Mouse (Mus musculus): Measurements from ENCODE around the gene Clk2. TPM values are rescaled to one million over a fixed set of nuclear protein-coding genes. Genes with fewer than 3 reads are reported as not detected.

The Clk2 gene
- total and polyA plus RNA-seq, 2 experiments = 7.4 to 23.9 TPM

DNA sequence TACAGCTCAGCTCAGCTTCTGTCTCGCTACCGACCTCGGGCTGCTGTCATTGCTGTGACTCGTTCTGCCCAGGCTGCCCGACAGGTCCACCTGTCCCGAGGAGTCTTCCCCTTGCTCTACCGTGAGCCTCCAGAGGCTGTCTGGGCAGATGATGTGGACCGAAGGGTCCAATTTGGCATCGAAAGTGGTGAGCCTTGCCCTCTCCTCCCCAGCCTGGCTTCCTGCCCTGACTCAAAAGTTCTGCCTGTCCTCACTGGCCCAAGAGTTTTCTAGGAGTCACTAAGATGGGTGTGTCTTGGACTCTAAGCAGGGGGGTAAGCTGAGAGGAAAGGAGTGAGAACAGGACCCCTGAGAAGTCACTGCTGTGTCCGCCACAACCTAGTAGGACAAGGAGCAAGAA lies 19.8 kb upstream of the Clk2 start:
- H3K9ac ChIP-seq (ENCODE audit: low read depth, low read length) = no peak overlapping the region
- H3K4me1 ChIP-seq (ENCODE audit: control insufficient read depth, insufficient read depth, low read length) = peaks cover 8% of the 10 kb centered on the region
- no peak overlapping the region for H3K4me3 ChIP-seq (ENCODE audit: insufficient read depth, low read depth, low read length)
- DNase-seq (ENCODE audit: extremely low read depth, low read depth, low spot score) = no peak
- no peak overlapping the region for H3K27ac ChIP-seq (replicated peaks; ENCODE audit: insufficient read depth, low read depth, low read length)
- 76% methylated on average over 10 of the region's 10 CpGs for WGBS
- no peaks in the 10 kb centered on the region for H3K27me3 ChIP-seq (ENCODE audit: control insufficient read depth, insufficient read depth, low read length)
- no peaks in the 10 kb centered on the region for H3K79me2 ChIP-seq (ENCODE audit: control insufficient read depth, insufficient read depth, low read length)
- H3K36me3 ChIP-seq (ENCODE audit: control insufficient read depth, insufficient read depth, low read length) = peaks cover 32% of the 10 kb centered on the region
- TF ChIP-seq CTCF (IDR thresholded peaks at IDR 0.05; ENCODE audit: low read depth, low read length) (no peak), POLR2A (IDR thresholded peaks at IDR 0.05; ENCODE audit: extremely low read depth, insufficient read depth, low read length) (no peak)

DNA sequence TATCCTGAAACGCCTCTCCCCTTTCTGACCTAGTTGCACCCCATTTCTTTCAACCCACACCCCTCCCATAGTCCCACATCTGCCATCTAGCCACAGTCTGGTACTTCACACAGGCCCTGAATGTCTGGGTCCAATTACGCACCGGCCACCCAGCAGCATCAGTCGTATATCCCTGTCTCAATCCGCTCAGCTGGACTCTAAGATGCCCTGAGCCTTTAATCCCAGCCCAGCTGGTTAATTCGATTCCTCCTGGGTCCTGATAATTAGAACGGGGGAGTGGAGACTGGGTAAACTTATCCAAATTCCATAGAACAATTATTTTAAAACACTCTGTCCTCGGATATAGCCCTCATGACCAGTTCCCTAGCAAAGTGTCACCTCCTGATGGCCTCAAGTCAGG lies 19.0 kb upstream of the Clk2 start:
- TF ChIP-seq POLR2A (IDR thresholded peaks at IDR 0.05; ENCODE audit: extremely low read depth, insufficient read depth, low read length) (no peak), CTCF (IDR thresholded peaks at IDR 0.05; ENCODE audit: low read depth, low read length) (no peak)
- peaks cover 8% of the 10 kb centered on the region for H3K4me1 ChIP-seq (ENCODE audit: control insufficient read depth, insufficient read depth, low read length)
- H3K9ac ChIP-seq (ENCODE audit: low read depth, low read length) = no peak overlapping the region
- H3K27me3 ChIP-seq (ENCODE audit: control insufficient read depth, insufficient read depth, low read length) = no peaks in the 10 kb centered on the region
- WGBS = 82% methylated on average over 8 of the region's 8 CpGs
- H3K79me2 ChIP-seq (ENCODE audit: control insufficient read depth, insufficient read depth, low read length) = no peaks in the 10 kb centered on the region
- no peak overlapping the region for H3K27ac ChIP-seq (replicated peaks; ENCODE audit: insufficient read depth, low read depth, low read length)
- DNase-seq (ENCODE audit: extremely low read depth, low read depth, low spot score) = no peak
- H3K36me3 ChIP-seq (ENCODE audit: control insufficient read depth, insufficient read depth, low read length) = peaks cover 29% of the 10 kb centered on the region
- no peak overlapping the region for H3K4me3 ChIP-seq (ENCODE audit: insufficient read depth, low read depth, low read length)

DNA sequence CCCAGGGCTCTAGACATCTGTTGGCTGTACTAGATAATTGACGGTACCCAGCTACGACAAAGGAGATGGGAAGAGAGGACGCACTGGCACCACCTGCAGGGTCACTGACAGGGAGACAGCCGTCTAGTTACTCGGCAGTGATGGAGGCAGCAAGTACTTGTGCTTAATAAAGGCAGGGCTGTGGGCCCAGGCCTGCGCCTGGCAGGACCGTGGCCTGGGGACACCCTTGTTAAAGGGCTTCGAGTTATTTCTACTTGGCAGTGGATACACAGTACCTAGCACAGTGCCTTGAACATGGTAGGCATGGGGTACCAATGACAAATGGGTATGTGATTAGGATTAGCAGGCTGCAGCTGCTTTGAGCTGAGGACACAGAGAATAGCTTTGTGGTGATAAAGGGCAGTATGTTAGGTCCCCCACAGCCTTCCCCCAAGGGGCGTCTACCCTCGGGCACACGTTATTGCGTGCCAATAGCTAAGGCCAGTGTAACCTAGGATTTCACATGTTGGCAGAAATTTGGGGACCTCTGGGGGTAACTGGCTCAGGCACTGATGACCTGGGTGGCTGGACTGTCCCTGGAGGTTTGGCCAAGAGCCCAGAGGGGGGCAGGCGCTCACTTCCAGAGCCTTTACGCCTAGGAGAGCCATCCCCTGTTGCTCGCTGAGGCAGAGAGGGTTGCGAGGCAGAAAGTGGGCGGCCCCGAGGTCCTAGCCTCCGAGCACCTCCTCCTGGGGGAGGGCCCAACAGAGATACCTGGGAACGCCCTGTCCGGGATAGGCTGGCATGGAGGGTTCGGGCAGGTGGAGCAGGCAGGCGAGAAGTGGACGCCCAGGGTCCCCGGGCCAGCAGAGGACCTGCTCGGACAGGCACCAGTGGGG lies 17.3 kb upstream of the Clk2 start:
- Histone ChIP-seq H3K36me3 (ENCODE audit: control insufficient read depth, insufficient read depth, low read length) (peaks cover 26% of the 10 kb centered on the region), H3K27me3 (ENCODE audit: control insufficient read depth, insufficient read depth, low read length) (no peaks in the 10 kb centered on the region), H3K4me1 (ENCODE audit: control insufficient read depth, insufficient read depth, low read length) (0 out of 2 replicates have a peak, but pooled peaks cover 1% of the 10 kb centered on the region), H3K9ac (ENCODE audit: low read depth, low read length) (no peak overlapping the region; the same call in 1 of the 2 replicates), H3K4me3 (ENCODE audit: insufficient read depth, low read depth, low read length) (no peak overlapping the region), H3K79me2 (ENCODE audit: control insufficient read depth, insufficient read depth, low read length) (no peaks in the 10 kb centered on the region), H3K27ac (replicated peaks; ENCODE audit: insufficient read depth, low read depth, low read length) (peak overlapping the region; percentile 9; the same call in 1 of the 2 replicates)
- WGBS = 11% methylated on average over 26 of the region's 26 CpGs
- TF ChIP-seq POLR2A (IDR thresholded peaks at IDR 0.05; ENCODE audit: extremely low read depth, insufficient read depth, low read length) = no peak
- peak; percentile 41 for TF ChIP-seq CTCF (IDR thresholded peaks at IDR 0.05; ENCODE audit: low read depth, low read length)
- peak; percentile 72 for DNase-seq (ENCODE audit: extremely low read depth, low read depth, low spot score)

DNA sequence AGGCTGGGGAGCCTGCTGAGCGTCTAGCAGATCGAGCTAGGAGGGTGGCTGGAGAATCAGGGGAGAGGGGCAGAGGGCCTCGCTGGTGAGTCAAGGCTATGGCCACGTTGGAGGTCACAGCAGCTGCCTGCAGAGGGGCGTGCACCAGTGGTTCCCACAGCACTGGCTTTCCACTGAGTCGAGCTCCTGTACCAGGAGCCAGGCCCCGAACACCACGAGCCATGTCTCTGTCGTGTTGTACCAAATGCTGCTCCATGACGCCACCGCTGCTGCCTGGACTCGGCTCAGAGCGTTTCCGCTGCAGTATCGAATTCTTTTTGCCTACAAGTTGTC lies 16.6 kb upstream of the Clk2 start:
- no peak for DNase-seq (ENCODE audit: extremely low read depth, low read depth, low spot score)
- Histone ChIP-seq H3K27me3 (ENCODE audit: control insufficient read depth, insufficient read depth, low read length) (no peaks in the 10 kb centered on the region), H3K9ac (ENCODE audit: low read depth, low read length) (peak overlapping the region; percentile 13; the same call in 1 of the 2 replicates), H3K27ac (replicated peaks; ENCODE audit: insufficient read depth, low read depth, low read length) (peak overlapping the region; percentile 9; the same call in 1 of the 2 replicates), H3K36me3 (ENCODE audit: control insufficient read depth, insufficient read depth, low read length) (peaks cover 24% of the 10 kb centered on the region), H3K4me1 (ENCODE audit: control insufficient read depth, insufficient read depth, low read length) (no peaks in the 10 kb centered on the region), H3K79me2 (ENCODE audit: control insufficient read depth, insufficient read depth, low read length) (no peaks in the 10 kb centered on the region), H3K4me3 (ENCODE audit: insufficient read depth, low read depth, low read length) (no peak overlapping the region)
- 1% methylated on average over 15 of the region's 15 CpGs for WGBS
- no peak for TF ChIP-seq CTCF (IDR thresholded peaks at IDR 0.05; ENCODE audit: low read depth, low read length)
- TF ChIP-seq POLR2A (IDR thresholded peaks at IDR 0.05; ENCODE audit: extremely low read depth, insufficient read depth, low read length) = peak; percentile 26; the same call in 1 of the 2 replicates

DNA sequence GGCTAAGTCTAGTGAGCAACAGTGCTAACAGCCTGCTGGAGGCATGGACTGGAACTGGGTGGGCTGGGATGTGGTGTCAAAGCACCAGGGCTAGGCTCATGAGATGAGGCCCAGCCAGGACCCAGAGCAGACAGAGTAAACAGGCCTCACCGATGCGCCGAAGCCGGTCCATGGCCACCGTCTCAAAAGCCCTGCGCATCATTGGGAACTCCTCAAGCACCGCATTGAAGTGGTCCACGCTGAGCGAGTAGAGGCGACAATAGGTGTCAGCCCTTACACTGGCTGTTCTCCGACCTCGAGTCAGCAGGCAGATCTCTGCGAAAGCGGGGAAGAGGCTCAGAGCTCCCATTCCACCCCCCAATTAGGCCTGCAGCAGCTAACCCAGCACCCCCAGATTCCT lies 16.0 kb upstream of the Clk2 start:
- Histone ChIP-seq H3K9ac (ENCODE audit: low read depth, low read length) (no peak overlapping the region), H3K79me2 (ENCODE audit: control insufficient read depth, insufficient read depth, low read length) (no peaks in the 10 kb centered on the region), H3K4me1 (ENCODE audit: control insufficient read depth, insufficient read depth, low read length) (no peaks in the 10 kb centered on the region), H3K4me3 (ENCODE audit: insufficient read depth, low read depth, low read length) (no peak overlapping the region), H3K36me3 (ENCODE audit: control insufficient read depth, insufficient read depth, low read length) (peaks cover 19% of the 10 kb centered on the region), H3K27me3 (ENCODE audit: control insufficient read depth, insufficient read depth, low read length) (no peaks in the 10 kb centered on the region), H3K27ac (replicated peaks; ENCODE audit: insufficient read depth, low read depth, low read length) (no peak overlapping the region)
- TF ChIP-seq CTCF (IDR thresholded peaks at IDR 0.05; ENCODE audit: low read depth, low read length) (no peak), POLR2A (IDR thresholded peaks at IDR 0.05; ENCODE audit: extremely low read depth, insufficient read depth, low read length) (0 out of 2 replicates have a peak, but pooled peaks have one; percentile 35)
- 66% methylated on average over 14 of the region's 14 CpGs for WGBS
- DNase-seq (ENCODE audit: extremely low read depth, low read depth, low spot score) = peak; percentile 48
